Mouse (Mus musculus) liver, adult 2 months (tissue): ENCODE data around the gene Mad2l2.

Experiments used
- CTCF ChIP-seq: fragments of 200-500 bp; IDR thresholded peaks from 2 replicates; pipeline ENCODE4 v1.5.1; 2011; ENCODE audit warnings: low read depth, low read length, control low read depth
- POLR2A ChIP-seq: fragments of 200-500 bp; IDR thresholded peaks from 2 replicates; pipeline ENCODE4 v1.6.1; 2011; ENCODE audit warnings: low read length, control low read depth; ENCODE audit not compliant: insufficient read depth; ENCODE audit errors: extremely low read depth

- TF ChIP-seq POLR2A = no peak
- no peak for TF ChIP-seq CTCF
These were observed 51.3 kb downstream of the Mad2l2 start for GRCm38 (mm10) chr4:148181483-148181882.
